9 mouse cellular contexts compared by ENCODE assay signal in the genomic region with DNA sequence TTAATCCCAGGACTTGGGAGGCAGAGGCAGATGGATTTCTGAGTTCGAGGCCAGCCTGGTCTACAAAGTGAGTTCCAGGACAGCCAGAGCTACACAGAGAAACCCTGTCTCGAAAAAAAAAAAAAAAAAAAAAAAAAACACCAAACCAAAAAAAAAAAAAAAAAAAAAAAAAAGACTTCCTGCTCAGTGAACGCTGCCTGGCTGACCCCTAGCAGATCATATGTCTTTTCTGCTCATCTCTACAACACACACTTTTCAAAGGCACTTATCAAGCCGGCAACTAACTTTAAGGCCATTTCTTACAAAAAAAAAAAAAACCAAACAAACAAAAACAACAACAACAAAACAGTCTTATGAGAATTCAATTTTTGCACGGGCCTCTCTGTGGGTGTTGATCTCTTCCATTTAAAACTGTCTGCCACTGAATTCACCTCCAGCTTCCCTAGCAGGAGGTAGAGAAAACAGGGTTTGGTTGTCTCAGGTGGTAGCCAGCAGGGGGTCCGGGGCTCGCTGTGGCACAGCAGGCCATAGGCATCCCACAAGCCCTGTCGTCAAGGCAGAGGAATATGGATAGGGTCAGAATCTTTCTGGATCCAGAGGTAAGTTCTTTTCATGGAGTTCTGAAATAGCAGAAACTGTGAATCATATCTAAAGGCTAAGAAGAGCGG. TPM values are rescaled to one million over a fixed set of nuclear protein-coding genes. Genes with fewer than 3 reads are reported as not detected.
DNase-seq lines count a peak whose midpoint lies in the region; ATAC-seq lines count a peak whose summit lies in the region.
"Had no signal": no experiment of that assay in that cellular context is flagged by ENCODE, and none has a peak within 500 bp of the region (broad histone marks: within the 10 kb centered on the region; RNA-seq: fewer than 3 reads in every experiment).

No protein-coding gene starts in this region.

- H3K4me3 ChIP-seq in hindbrain, embryonic 12.5 days = peak overlapping the region; percentile 93
- H3K4me3 ChIP-seq in midbrain, embryonic 14.5 days (replicated peaks; ENCODE audit: low read depth, low read length) = peak overlapping the region; percentile 90

- peak overlapping the region; percentile 57 for H3K4me2 ChIP-seq in hindbrain, embryonic 12.5 days (replicated peaks)
- peak overlapping the region; percentile 71 for H3K4me2 ChIP-seq in midbrain, embryonic 14.5 days (ENCODE audit: low read length)

- peak overlapping the region; percentile 62 for H3K27ac ChIP-seq in hindbrain, embryonic 12.5 days
- H3K27ac ChIP-seq in midbrain, embryonic 14.5 days (replicated peaks; ENCODE audit: low read depth, low read length) = peak overlapping the region; percentile 100; the same call in 1 of the 2 replicates

- 25% methylated on average over 9 of the region's 9 CpGs for WGBS in hindbrain, embryonic 12.5 days
- 27% methylated on average over 8 of the region's 9 CpGs for WGBS in midbrain, embryonic 14.5 days

- no peak for ATAC-seq in hindbrain, embryonic 12.5 days (ENCODE audit: low FRiP score)
- ATAC-seq in midbrain, embryonic 14.5 days (ENCODE audit: low FRiP score, low TSS enrichment) = no peak

- H3K9ac ChIP-seq in hindbrain, embryonic 12.5 days = peak overlapping the region; percentile 99; the same call in 1 of the 2 replicates
- H3K9ac ChIP-seq in midbrain, embryonic 14.5 days (replicated peaks; ENCODE audit: low read length) = peak overlapping the region; percentile 100; the same call in 1 of the 2 replicates

- peaks cover 3% of the 10 kb centered on the region; the same call in 1 of the 2 replicates for H3K36me3 ChIP-seq in hindbrain, embryonic 12.5 days
- H3K36me3 ChIP-seq in midbrain, embryonic 14.5 days (ENCODE audit: control insufficient read depth, insufficient read depth, low read length) = no peaks in the 10 kb centered on the region

- H3K9me3 ChIP-seq in hindbrain, embryonic 12.5 days (replicated peaks) = no peaks in the 10 kb centered on the region
- no peaks in the 10 kb centered on the region for H3K9me3 ChIP-seq in midbrain, embryonic 14.5 days (ENCODE audit: control insufficient read depth, low read length)

- H3K4me1 ChIP-seq in hindbrain, embryonic 12.5 days = peaks cover 23% of the 10 kb centered on the region
- H3K4me1 ChIP-seq in midbrain, embryonic 14.5 days (ENCODE audit: control insufficient read depth, insufficient read depth, low read length) = peaks cover 25% of the 10 kb centered on the region

- peak; percentile 29 for DNase-seq in embryo, embryonic 10 days (ENCODE audit: low spot score)
- no peak for DNase-seq in embryo, embryonic 9.5 days (ENCODE audit: extremely low spot score)
- peak; percentile 59 for DNase-seq in ZHBTc4 (ENCODE audit: low read depth, low spot score)
- peak; percentile 41 for DNase-seq in midbrain, embryonic 14.5 days
- DNase-seq in gastrocnemius, adult 8-10 months (ENCODE audit: low spot score in 2 of 2) = no peak
- no peak for DNase-seq in T-cell, adult 2 months (ENCODE audit: low spot score)
- no peak for DNase-seq in gastrocnemius, postnatal 25 days

- H3K27me3 ChIP-seq in hindbrain, embryonic 12.5 days = no peaks in the 10 kb centered on the region
- H3K27me3 ChIP-seq in midbrain, embryonic 14.5 days (ENCODE audit: control insufficient read depth, insufficient read depth, low read length) = no peaks in the 10 kb centered on the region

RNA-seq across cellular contexts. Expression of a gene that starts 2.4 kb away (rescaled TPM):
- polyA plus RNA-seq in hindbrain, embryonic 12.5 days (2016; fragmentation: Nextera tagmentation; extraction: Ambion mirVana) = 340 and 382 TPM in 2 replicates
- polyA plus RNA-seq in midbrain, embryonic 14.5 days (2014; fragmentation: Nextera tagmentation; extraction: Ambion mirVana) = 242 and 295 TPM in 2 replicates
- total RNA-seq in gastrocnemius, adult 8-10 months (2022) = under 1 TPM; 0.36 to 0.72 (median 0.55) TPM
- under 1 TPM; 0.72 to 0.92 TPM for total RNA-seq in gastrocnemius, postnatal 25 days (2021)
- total RNA-seq: monocyte, adult 5-6 weeks had no signal

Comparison
In these comparisons a context has a peak if more than half of its experiments do, and no peak if none do; other contexts are left out.
1. DNase-seq: peak in embryo, embryonic 10 days (single experiment), ZHBTc4 (single experiment) and midbrain, embryonic 14.5 days (single experiment); none in embryo, embryonic 9.5 days (single experiment), gastrocnemius, adult 8-10 months (0 of 2), T-cell, adult 2 months (single experiment) and gastrocnemius, postnatal 25 days (single experiment).